Mouse (Mus musculus): ENCODE data around the gene Abca4. TPM values are rescaled to one million over a fixed set of nuclear protein-coding genes. Genes with fewer than 3 reads are reported as not detected.
"Not testable (repeated sequence)": the region's sequence is repeated elsewhere in the genome, so short reads cannot be mapped to it uniquely, and the experiment has no call there.

Abca4 gene
- polyA plus RNA-seq, 1 experiment from 2014 or later, result 1.3 TPM

- Histone ChIP-seq H3K9ac (no peak overlapping the region), H3K9me3 (replicated peaks) (no peaks in the 10 kb centered on the region), H3K27me3 (replicated peaks) (no peaks in the 10 kb centered on the region), H3K27ac (no peak overlapping the region), H3K36me3 (no peaks in the 10 kb centered on the region), H3K4me3 (no peak overlapping the region), H3K4me1 (0 out of 2 replicates have a peak, but pooled peaks cover 12% of the 10 kb centered on the region), H3K4me2 (no peak overlapping the region)
- 69% methylated on average over 10 of the region's 10 CpGs for WGBS (ENCODE audit: insufficient replicate concordance)
- ATAC-seq, result no peak
Measured at GRCm38 (mm10) chr3:122062586-122062985, 18.3 kb downstream of the Abca4 start.

GRCm38 (mm10) chr3:122064556-122065410 is 20.5 kb downstream of the Abca4 start:
- no peak overlapping the region for H3K9ac ChIP-seq
- ATAC-seq, result no peak
- H3K4me2 ChIP-seq, result no peak overlapping the region
- H3K36me3 ChIP-seq, result no peaks in the 10 kb centered on the region
- H3K4me3 ChIP-seq, result no peak overlapping the region
- H3K4me1 ChIP-seq, result no peaks in the 10 kb centered on the region
- 68% methylated on average over 13 of the region's 13 CpGs for WGBS (ENCODE audit: insufficient replicate concordance)
- no peak overlapping the region for H3K27ac ChIP-seq
- H3K27me3 ChIP-seq (replicated peaks), result no peaks in the 10 kb centered on the region
- H3K9me3 ChIP-seq (replicated peaks), result no peaks in the 10 kb centered on the region

GRCm38 (mm10) chr3:122071769-122072168 is 27.5 kb downstream of the Abca4 start:
- no peaks in the 10 kb centered on the region for H3K36me3 ChIP-seq
- 77% methylated on average over 10 of the region's 10 CpGs for WGBS (ENCODE audit: insufficient replicate concordance)
- 0 out of 2 replicates have a peak, but pooled peaks have one; percentile 41 for ATAC-seq
- H3K9me3 ChIP-seq (replicated peaks), result no peaks in the 10 kb centered on the region
- H3K4me1 ChIP-seq, result 0 out of 2 replicates have a peak, but pooled peaks cover 15% of the 10 kb centered on the region
- no peaks in the 10 kb centered on the region for H3K27me3 ChIP-seq (replicated peaks)
- no peak overlapping the region for H3K9ac ChIP-seq
- H3K27ac ChIP-seq, result no peak overlapping the region
- H3K4me3 ChIP-seq, result no peak overlapping the region
- H3K4me2 ChIP-seq, result no peak overlapping the region

DNA sequence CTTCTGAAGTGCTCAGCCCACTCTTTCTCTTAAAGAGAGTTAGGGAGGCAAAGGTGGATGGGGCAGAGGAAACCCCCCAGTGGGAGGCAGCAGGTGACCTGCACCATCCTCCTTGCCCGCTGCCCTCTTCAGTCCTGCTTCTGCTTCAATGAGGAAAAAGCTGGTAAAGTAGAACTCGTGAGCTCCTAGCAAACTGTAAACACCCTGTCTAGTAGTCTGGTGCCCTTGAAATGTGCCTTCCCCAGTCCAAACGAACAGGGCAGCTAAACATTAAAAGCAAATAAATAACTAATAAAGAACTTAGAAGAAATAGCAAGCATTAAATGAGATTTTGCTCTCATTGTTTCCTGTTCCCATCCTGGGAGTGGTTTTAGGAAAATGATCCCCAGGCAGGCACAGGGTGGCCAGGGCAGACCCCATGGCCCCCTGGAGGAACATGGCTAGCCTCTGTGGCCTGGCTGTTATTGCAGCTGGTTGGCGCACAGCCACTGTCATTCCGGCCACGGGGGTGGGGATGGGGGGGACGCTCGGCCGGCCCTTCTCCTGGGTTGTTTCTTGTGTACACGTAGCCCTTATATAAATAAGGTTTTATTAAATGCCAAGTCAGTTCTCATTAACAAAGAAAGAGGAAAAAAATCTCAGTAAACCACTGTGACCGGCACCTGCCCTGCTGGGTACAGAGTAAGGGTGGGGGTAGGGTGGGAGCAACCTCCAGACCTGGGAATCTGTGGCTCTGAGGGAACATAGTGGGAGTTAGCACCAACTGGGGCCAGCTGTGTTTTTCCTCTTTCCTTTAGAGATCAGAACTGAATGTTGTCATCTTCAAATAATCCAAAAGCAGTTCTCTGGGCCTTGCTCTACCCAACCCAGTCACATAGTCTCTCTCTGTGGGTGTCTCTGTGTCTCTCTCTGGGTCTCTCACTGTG is 28.7 kb downstream of the Abca4 start:
- WGBS (ENCODE audit: insufficient replicate concordance), result 61% methylated on average over 11 of the region's 11 CpGs
- no peak overlapping the region for H3K4me2 ChIP-seq
- no peaks in the 10 kb centered on the region for H3K9me3 ChIP-seq (replicated peaks)
- H3K27me3 ChIP-seq (replicated peaks), result no peaks in the 10 kb centered on the region
- no peaks in the 10 kb centered on the region for H3K36me3 ChIP-seq
- H3K4me3 ChIP-seq, result no peak overlapping the region
- no peak overlapping the region for H3K9ac ChIP-seq
- H3K27ac ChIP-seq, result no peak overlapping the region
- 0 out of 2 replicates have a peak, but pooled peaks cover 15% of the 10 kb centered on the region for H3K4me1 ChIP-seq
- no peak for ATAC-seq

DNA sequence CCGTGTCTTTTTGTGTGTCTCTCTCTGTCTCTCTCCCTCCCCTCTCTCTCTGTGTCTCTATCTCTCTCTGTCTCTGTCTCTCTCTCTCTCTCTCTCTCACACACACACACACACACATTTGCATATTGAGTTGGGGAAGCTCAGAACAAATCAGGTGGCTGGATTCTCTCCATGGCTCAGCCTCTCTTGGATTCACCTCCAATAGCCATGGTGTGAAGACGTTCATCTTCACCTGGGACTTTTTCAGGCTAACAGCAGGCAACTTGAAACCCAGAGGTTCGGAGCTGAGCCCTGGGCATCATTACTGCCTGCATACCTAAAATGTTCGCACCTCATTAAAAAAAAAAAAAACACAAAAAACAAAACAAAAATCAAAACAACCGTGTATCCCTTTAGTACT is 29.4 kb downstream of the Abca4 start:
- no peak overlapping the region for H3K9ac ChIP-seq
- 0 out of 2 replicates have a peak, but pooled peaks cover 15% of the 10 kb centered on the region for H3K4me1 ChIP-seq
- no peaks in the 10 kb centered on the region for H3K36me3 ChIP-seq
- 57% methylated on average over 5 of the region's 5 CpGs for WGBS (ENCODE audit: insufficient replicate concordance)
- no peak overlapping the region; the same call in 1 of the 2 replicates for H3K27ac ChIP-seq
- no peak overlapping the region for H3K4me2 ChIP-seq
- H3K27me3 ChIP-seq (replicated peaks), result no peaks in the 10 kb centered on the region
- H3K9me3 ChIP-seq (replicated peaks), result no peaks in the 10 kb centered on the region
- no peak for ATAC-seq
- no peak overlapping the region for H3K4me3 ChIP-seq

- Histone ChIP-seq H3K4me1 (0 out of 2 replicates have a peak, but pooled peaks cover 15% of the 10 kb centered on the region), H3K27me3 (replicated peaks) (no peaks in the 10 kb centered on the region), H3K4me3 (no peak overlapping the region), H3K27ac (peak overlapping the region; percentile 68), H3K9ac (no peak overlapping the region), H3K9me3 (replicated peaks) (no peaks in the 10 kb centered on the region), H3K4me2 (no peak overlapping the region), H3K36me3 (no peaks in the 10 kb centered on the region)
- 52% methylated on average over 10 of the region's 10 CpGs for WGBS (ENCODE audit: insufficient replicate concordance)
- ATAC-seq, result peak; percentile 35; the same call in 1 of the 2 replicates
Measured at GRCm38 (mm10) chr3:122074334-122074733, 30.1 kb downstream of the Abca4 start.

- Histone ChIP-seq H3K4me1 (0 out of 2 replicates have a peak, but pooled peaks cover 12% of the 10 kb centered on the region), H3K27ac (no peak overlapping the region), H3K36me3 (no peaks in the 10 kb centered on the region), H3K9ac (no peak overlapping the region), H3K4me2 (no peak overlapping the region), H3K27me3 (replicated peaks) (no peaks in the 10 kb centered on the region), H3K9me3 (replicated peaks) (no peaks in the 10 kb centered on the region), H3K4me3 (no peak overlapping the region)
- ATAC-seq, result peak; percentile 18; the same call in 1 of the 2 replicates
- 35% methylated on average over 6 of the region's 6 CpGs for WGBS (ENCODE audit: insufficient replicate concordance)
Measured at GRCm38 (mm10) chr3:122078141-122078540, 33.9 kb downstream of the Abca4 start.

DNA sequence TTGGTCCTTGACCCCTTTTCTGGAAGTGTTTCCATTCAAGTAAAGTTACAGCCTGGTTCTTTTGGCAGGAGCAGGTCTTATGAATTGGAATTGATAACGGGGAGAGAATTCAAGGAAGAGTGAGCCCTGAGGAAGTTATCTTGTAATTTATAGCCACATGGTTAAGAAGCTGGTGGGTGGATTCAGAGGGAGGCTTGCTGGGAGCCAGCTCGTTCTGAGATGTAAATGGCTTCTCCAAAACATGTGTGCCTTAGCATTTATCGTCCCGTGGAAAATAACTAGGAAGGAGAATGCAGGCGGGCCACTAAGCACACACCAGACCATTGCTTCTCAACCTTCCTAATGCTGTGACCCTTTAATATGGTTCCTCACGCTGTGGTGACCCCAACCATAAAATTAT is 34.9 kb downstream of the Abca4 start:
- Histone ChIP-seq H3K4me3 (no peak overlapping the region), H3K4me1 (0 out of 2 replicates have a peak, but pooled peaks cover 7% of the 10 kb centered on the region), H3K9ac (no peak overlapping the region), H3K9me3 (replicated peaks) (no peaks in the 10 kb centered on the region), H3K36me3 (no peaks in the 10 kb centered on the region), H3K27me3 (replicated peaks) (no peaks in the 10 kb centered on the region), H3K4me2 (no peak overlapping the region), H3K27ac (no peak overlapping the region)
- no peak for ATAC-seq
- 59% methylated on average over 6 of the region's 6 CpGs for WGBS (ENCODE audit: insufficient replicate concordance)

DNA sequence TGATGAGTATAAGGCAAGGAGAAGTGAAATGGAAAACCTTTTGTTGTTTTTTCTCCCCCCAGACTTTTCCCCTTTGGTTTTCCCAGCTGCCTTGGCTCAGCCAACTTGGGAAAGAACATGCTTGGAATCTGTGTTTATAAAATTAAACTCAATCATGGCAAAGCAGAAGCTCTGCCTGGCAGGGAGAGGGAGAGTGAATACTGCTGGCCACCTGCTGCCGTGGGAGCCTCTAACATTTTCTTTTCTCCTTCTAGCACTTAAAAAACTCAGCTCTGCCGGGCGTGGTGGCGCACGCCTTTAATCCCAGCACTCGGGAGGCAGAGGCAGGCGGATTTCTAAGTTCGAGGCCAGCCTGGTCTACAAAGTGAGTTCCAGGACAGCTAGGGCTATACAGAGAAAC is 37.4 kb downstream of the Abca4 start:
- H3K9ac ChIP-seq; H3K4me2 ChIP-seq; ATAC-seq; H3K36me3 ChIP-seq; H3K27ac ChIP-seq; H3K27me3 ChIP-seq (replicated peaks); H3K4me1 ChIP-seq; H3K9me3 ChIP-seq (replicated peaks); H3K4me3 ChIP-seq: not testable (repeated sequence)
- WGBS (ENCODE audit: insufficient replicate concordance), result 72% methylated on average over 8 of the region's 8 CpGs

DNA sequence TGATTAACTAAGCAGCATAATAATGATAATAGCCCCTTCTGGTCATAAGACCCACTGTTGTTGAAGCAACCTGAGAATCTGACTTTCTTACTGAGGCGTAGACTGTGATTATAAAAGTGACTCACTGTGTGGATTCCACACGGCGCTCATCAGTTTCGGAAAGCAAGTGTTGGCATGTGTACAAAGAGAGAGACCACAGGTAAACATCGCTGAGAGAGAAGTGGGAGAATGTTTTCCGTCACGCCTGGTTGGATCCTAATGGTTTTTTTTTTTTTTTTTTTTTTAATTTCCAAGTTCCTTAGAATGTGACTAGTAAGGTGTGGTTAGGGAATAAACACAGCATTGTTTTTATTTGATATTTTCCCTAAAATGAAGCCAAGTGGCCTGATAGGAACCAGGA is 38.1 kb downstream of the Abca4 start:
- H3K4me3 ChIP-seq, result no peak overlapping the region
- no peaks in the 10 kb centered on the region for H3K4me1 ChIP-seq
- H3K36me3 ChIP-seq, result no peaks in the 10 kb centered on the region
- no peaks in the 10 kb centered on the region for H3K27me3 ChIP-seq (replicated peaks)
- no peak for ATAC-seq
- no peak overlapping the region for H3K4me2 ChIP-seq
- H3K9me3 ChIP-seq (replicated peaks), result no peaks in the 10 kb centered on the region
- 81% methylated on average over 7 of the region's 7 CpGs for WGBS (ENCODE audit: insufficient replicate concordance)
- no peak overlapping the region for H3K9ac ChIP-seq
- no peak overlapping the region for H3K27ac ChIP-seq

DNA sequence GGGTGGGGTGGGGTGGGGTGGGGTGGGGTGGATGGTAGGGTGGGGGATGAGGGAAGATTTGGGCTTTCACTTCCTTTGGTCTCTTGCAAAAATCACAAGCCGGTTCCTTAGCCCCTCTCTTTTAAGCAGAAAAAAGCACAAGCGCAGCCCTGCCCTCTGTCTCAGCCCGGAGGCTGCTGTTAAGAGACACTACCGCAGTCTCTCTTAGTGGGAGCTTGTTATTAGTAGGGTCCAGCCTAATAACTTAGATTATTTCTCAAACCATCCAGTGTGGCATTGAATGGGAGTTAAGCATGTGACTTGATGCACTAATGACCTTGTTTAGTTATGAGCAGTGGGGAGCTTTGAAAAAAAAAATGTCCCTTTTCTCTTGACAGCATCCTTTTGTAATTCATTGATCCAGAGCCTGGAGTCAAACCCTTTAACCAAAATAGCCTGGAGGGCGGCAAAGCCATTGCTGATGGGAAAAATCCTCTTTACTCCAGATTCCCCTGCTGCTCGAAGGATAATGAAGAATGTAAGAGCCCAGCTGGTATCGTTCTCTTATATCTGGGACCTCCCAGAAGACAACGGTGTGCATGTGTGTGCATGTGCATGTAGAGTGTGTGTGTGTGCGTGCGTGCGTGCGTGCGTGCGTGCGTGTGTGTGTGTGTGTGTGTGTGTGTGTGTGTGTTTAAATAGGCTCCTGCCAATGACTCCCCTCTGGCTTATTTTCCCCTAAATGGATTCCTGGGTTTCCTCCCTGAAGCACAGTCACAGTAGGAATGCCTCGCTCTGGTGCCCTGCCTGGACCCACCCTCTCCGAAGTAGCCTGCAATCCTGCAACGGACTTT is 41.1 kb downstream of the Abca4 start:
- Histone ChIP-seq H3K36me3 (no peaks in the 10 kb centered on the region), H3K27me3 (replicated peaks) (no peaks in the 10 kb centered on the region), H3K4me3 (no peak overlapping the region), H3K9me3 (replicated peaks) (no peaks in the 10 kb centered on the region), H3K4me1 (peaks cover 18% of the 10 kb centered on the region), H3K9ac (no peak overlapping the region), H3K4me2 (no peak overlapping the region), H3K27ac (no peak overlapping the region)
- ATAC-seq, result no peak
- WGBS (ENCODE audit: insufficient replicate concordance), result 78% methylated on average over 18 of the region's 18 CpGs
